21 mouse cellular contexts compared by ENCODE assay signal in genomic region chr16:22296901-22297300, GRCm38 (mm10). TPM values are rescaled to one million over a fixed set of nuclear protein-coding genes. Genes with fewer than 3 reads are reported as not detected.
DNase-seq lines count a peak whose midpoint lies in the region; TF ChIP-seq lines count a peak whose summit lies in the region.
"Had no signal": no experiment of that assay in that cellular context is flagged by ENCODE, and none has a peak within 500 bp of the region (broad histone marks: within the 10 kb centered on the region; RNA-seq: fewer than 3 reads in every experiment).

No protein-coding gene starts in this region.

- peak overlapping the region; percentile 22; the same call in 1 of the 2 replicates for H3K27ac ChIP-seq in bone marrow macrophage, adult 2 months (ENCODE audit: insufficient read depth, low read depth, low read length)
- H3K27ac ChIP-seq: forebrain, embryonic 13.5 days; hindbrain, embryonic 13.5 days; left cerebral cortex, adult 2 months; liver, embryonic 13.5 days had no signal

- no peak for TF ChIP-seq POLR2A in bone marrow macrophage, adult 2 months (IDR thresholded peaks at IDR 0.05; ENCODE audit: borderline replicate concordance, low read depth, low read length)

- no peak overlapping the region for H3K4me3 ChIP-seq in bone marrow macrophage, adult 2 months (ENCODE audit: insufficient read depth, low read length)
- H3K4me3 ChIP-seq: forebrain, embryonic 13.5 days; hindbrain, embryonic 13.5 days; left cerebral cortex, adult 2 months; liver, embryonic 13.5 days had no signal

- no peak for TF ChIP-seq CTCF in bone marrow macrophage, adult 2 months (IDR thresholded peaks at IDR 0.05; ENCODE audit: low read depth, low read length)

- intact Hi-C loops in left cerebral cortex, postnatal 25 days (cut with DNase I) = no loop called here

- peak; percentile 45 to 66 for DNase-seq in adrenal gland, adult (ENCODE audit: inconsistent age in 2 of 2, low spot score in 1 of 2)
- no peak for DNase-seq in adrenal gland, postnatal 4 days (ENCODE audit: low spot score in 2 of 2)
- peak; percentile 68 for DNase-seq in 416B (ENCODE audit: low read depth)
- DNase-seq in adrenal gland, adult 8-10 months = peak; percentile 8
- DNase-seq in left cerebral cortex, postnatal 25 days (ENCODE audit: low spot score in 2 of 2) = no peak
- DNase-seq in right cerebral cortex, postnatal 4 days = no peak
- DNase-seq in lung, adult 18-20 months = no peak
- DNase-seq: cerebellum, adult 9-10 months; cerebellum, postnatal 36 days; gastrocnemius, postnatal 10 days; heart, postnatal 36 days; kidney, adult 9 months; kidney, postnatal 10 days; left cerebral cortex, postnatal 4 days; liver, embryonic 13.5 days; lung, embryonic 14.5 days; lung, postnatal 14 days had no signal

- H3K4me1 ChIP-seq in bone marrow macrophage, adult 2 months (ENCODE audit: control insufficient read depth, insufficient read depth, low read length) = peaks cover 15% of the 10 kb centered on the region
- H3K4me1 ChIP-seq: forebrain, embryonic 13.5 days; hindbrain, embryonic 13.5 days; liver, embryonic 13.5 days had no signal

RNA-seq across cellular contexts. Expression of gene Tra2b, which starts 31.1 kb away (rescaled TPM):
- total RNA-seq in adrenal gland, postnatal 4 days (2021) = 100 to 1,000 TPM; 133 TPM
- total RNA-seq in adrenal gland, adult 8-10 months (2022) = 100 to 1,000 TPM in 1 of 4 experiments, 10 to 100 TPM in 3; 73.5 to 118 (median 95.5) TPM
- polyA plus RNA-seq in bone marrow macrophage, adult 2 months (2012; ENCODE audit: insufficient read depth, insufficient read length, missing spikeins) = 98.3 and 106 TPM in 2 replicates
- total RNA-seq in left cerebral cortex, postnatal 25 days (2021) = 10 to 100 TPM; 67.3 to 78.7 TPM

Comparison
In these comparisons a context has a peak if more than half of its experiments do, and no peak if none do; other contexts are left out.
1. DNase-seq: peak in adrenal gland, adult (2 of 2), 416B (single experiment) and adrenal gland, adult 8-10 months (single experiment); none in adrenal gland, postnatal 4 days (0 of 2), left cerebral cortex, postnatal 25 days (0 of 2), right cerebral cortex, postnatal 4 days (single experiment) and lung, adult 18-20 months (0 of 2).